Mouse (Mus musculus) adrenal gland, adult 8-10 months (tissue): Measurements from ENCODE around the gene 4930402H24Rik. TPM values are rescaled to one million over a fixed set of nuclear protein-coding genes. Genes with fewer than 3 reads are reported as not detected.

ENCODE experiments used
- DNase-seq: peaks from one replicate; pipeline ENCODE4 v3.0.0; 2022
- total RNA-seq, 4 experiments: library from RNA; stranded (reverse); gene quantifications; 2 replicates each; pipeline ENCODE4 v1.2.4; 2022

Gene 4930402H24Rik
- total RNA-seq, 4 experiments from 2014 or later: 24.7 to 48.2 (median 35.1) TPM

- no peak for DNase-seq
Observed at GRCm38 (mm10) chr2:130657541-130657940, 248.7 kb downstream of the 4930402H24Rik start.

GRCm38 (mm10) chr2:130656536-130656935 is 249.7 kb downstream of the 4930402H24Rik start:
- no peak for DNase-seq

Other genes with a start within 250 kb of the 4930402H24Rik start
- 100 to 1,000 TPM; 228 to 279 (median 260) TPM for gene Ddrgk1, start 241.7 kb downstream of the 4930402H24Rik start, total RNA-seq
- gene Itpa, start 238.8 kb downstream of the 4930402H24Rik start, total RNA-seq: 10 to 100 TPM; 29.4 to 34.9 (median 33.1) TPM
- 1 to 10 TPM; 2.6 to 7.8 (median 5.7) TPM for gene Slc4a11, start 208.9 kb downstream of the 4930402H24Rik start, total RNA-seq
- 10 to 100 TPM; 35.4 to 45.0 (median 39.4) TPM for gene Atrn, start 89 bp upstream of the 4930402H24Rik start, total RNA-seq
- 1 to 10 TPM; 5.6 to 7.2 (median 6.3) TPM for gene Gfra4, start 136.7 kb upstream of the 4930402H24Rik start, total RNA-seq
- 1 to 10 TPM; 2.0 to 4.2 (median 3.6) TPM for gene Adam33, start 157.4 kb upstream of the 4930402H24Rik start, total RNA-seq
- gene Siglec1, start 180.4 kb upstream of the 4930402H24Rik start, total RNA-seq: 1 to 10 TPM; 5.1 to 6.4 (median 6.3) TPM
- 10 to 100 TPM in 2 of 4 experiments, 1 to 10 TPM in 2; 8.1 to 16.8 (median 10.4) TPM for gene Hspa12b, start 220.9 kb upstream of the 4930402H24Rik start, total RNA-seq
- not detected for gene Gm11037, start 227.1 kb upstream of the 4930402H24Rik start, total RNA-seq